ENCODE assay signal across 10 mouse cellular contexts in genomic region chr2:29523918-29524811, GRCm38 (mm10).
A peak's percentile ranks its signal among the peaks of the same experiment; 100 is the strongest.
DNase-seq lines count a peak whose midpoint lies in the region; ATAC-seq lines count a peak whose summit lies in the region.
"Had no signal": no experiment of that assay in that cellular context is flagged by ENCODE, and none has a peak within 500 bp of the region (broad histone marks: within the 10 kb centered on the region; RNA-seq: fewer than 3 reads in every experiment).

No protein-coding gene starts in this region.

- intact Hi-C loops in heart, postnatal 25 days (cut with DNase I) = no loop called here
- intact Hi-C loops in heart, postnatal 14 days (cut with DNase I) = loop anchor here (5.0 kb wide), 1 partner anchor 97 kb away; no protein-coding TSS in a partner anchor

- no peaks in the 10 kb centered on the region for H3K36me3 ChIP-seq in heart, embryonic 11.5 days (ENCODE audit: control insufficient read depth, insufficient read depth, low read length)
- H3K36me3 ChIP-seq in intestine, embryonic 15.5 days = no peaks in the 10 kb centered on the region
- H3K36me3 ChIP-seq: lung, embryonic 15.5 days had no signal

- no peaks in the 10 kb centered on the region for H3K9me3 ChIP-seq in heart, embryonic 11.5 days (replicated peaks; ENCODE audit: control insufficient read depth, low read length)
- H3K9me3 ChIP-seq in intestine, embryonic 15.5 days = no peaks in the 10 kb centered on the region
- H3K9me3 ChIP-seq: lung, embryonic 15.5 days had no signal

- H3K4me2 ChIP-seq in heart, embryonic 11.5 days = no peak overlapping the region
- no peak overlapping the region for H3K4me2 ChIP-seq in intestine, embryonic 15.5 days (replicated peaks)
- H3K4me2 ChIP-seq: lung, embryonic 15.5 days had no signal

- no peak for ATAC-seq in heart, embryonic 11.5 days (replicated peaks; ENCODE audit: insufficient number of reproducible peaks, low FRiP score, low TSS enrichment)
- no peak for ATAC-seq in intestine, embryonic 15.5 days

- H3K4me3 ChIP-seq in heart, embryonic 11.5 days (ENCODE audit: low read depth, low read length) = no peak overlapping the region
- H3K4me3 ChIP-seq in intestine, embryonic 15.5 days (replicated peaks) = no peak overlapping the region
- H3K4me3 ChIP-seq: lung, embryonic 15.5 days had no signal

- H3K27me3 ChIP-seq in heart, embryonic 11.5 days (ENCODE audit: control insufficient read depth, insufficient read depth, low read length) = no peaks in the 10 kb centered on the region
- H3K27me3 ChIP-seq in intestine, embryonic 15.5 days (replicated peaks) = no peaks in the 10 kb centered on the region
- H3K27me3 ChIP-seq: lung, embryonic 15.5 days had no signal

- peak overlapping the region; percentile 49 for H3K9ac ChIP-seq in heart, embryonic 11.5 days (ENCODE audit: low read depth, low read length)
- no peak overlapping the region for H3K9ac ChIP-seq in intestine, embryonic 15.5 days
- H3K9ac ChIP-seq: lung, embryonic 15.5 days had no signal

- DNase-seq in heart, postnatal 25 days (ENCODE audit: low spot score) = no peak
- DNase-seq in adrenal gland, postnatal 25 days = peak; percentile 33
- peak; percentile 11 to 30 for DNase-seq in heart, postnatal 14 days
- peak; percentile 74 for DNase-seq in kidney, postnatal 10 days
- DNase-seq in T-cell, adult 2 months (ENCODE audit: low spot score) = no peak
- DNase-seq in right cerebral cortex, postnatal 25 days = no peak
- DNase-seq: thymus, adult 2 months had no signal

- H3K27ac ChIP-seq in heart, embryonic 11.5 days (ENCODE audit: low read depth, low read length) = peak overlapping the region; percentile 59
- no peak overlapping the region for H3K27ac ChIP-seq in intestine, embryonic 15.5 days
- H3K27ac ChIP-seq: lung, embryonic 15.5 days had no signal

- H3K4me1 ChIP-seq in heart, embryonic 11.5 days (ENCODE audit: control insufficient read depth, insufficient read depth, low read length) = peaks cover 38% of the 10 kb centered on the region
- H3K4me1 ChIP-seq in intestine, embryonic 15.5 days (replicated peaks) = no peaks in the 10 kb centered on the region

- 50% methylated on average over 12 of the region's 12 CpGs for WGBS in heart, embryonic 11.5 days (ENCODE audit: insufficient replicate concordance)
- 76% methylated on average over 12 of the region's 12 CpGs for WGBS in intestine, embryonic 15.5 days

Comparison
In these comparisons a context has a peak if more than half of its experiments do, and no peak if none do; other contexts are left out.
1. DNase-seq: peak in adrenal gland, postnatal 25 days (single experiment), heart, postnatal 14 days (2 of 2) and kidney, postnatal 10 days (single experiment); none in heart, postnatal 25 days (single experiment), T-cell, adult 2 months (single experiment) and right cerebral cortex, postnatal 25 days (single experiment).